Mouse (Mus musculus) small intestine, adult 2 months (tissue): ENCODE results near the gene Prokr2.

Source experiments
- CTCF ChIP-seq: fragments of 200-500 bp; IDR thresholded peaks from 2 replicates; pipeline ENCODE4 v1.5.1; 2012; ENCODE audit warnings: low read depth, mild to moderate bottlenecking, control low read depth, inconsistent platforms, low read length, moderate library complexity, mixed read lengths; ENCODE audit not compliant: insufficient replicate concordance, insufficient read length; ENCODE audit errors: extremely low read depth
- POLR2A ChIP-seq: fragments of 200-500 bp; IDR thresholded peaks from 2 replicates; pipeline ENCODE4 v1.6.1; 2012; ENCODE audit warnings: low read depth, mild to moderate bottlenecking, control low read depth, inconsistent platforms, low read length, moderate library complexity

DNA sequence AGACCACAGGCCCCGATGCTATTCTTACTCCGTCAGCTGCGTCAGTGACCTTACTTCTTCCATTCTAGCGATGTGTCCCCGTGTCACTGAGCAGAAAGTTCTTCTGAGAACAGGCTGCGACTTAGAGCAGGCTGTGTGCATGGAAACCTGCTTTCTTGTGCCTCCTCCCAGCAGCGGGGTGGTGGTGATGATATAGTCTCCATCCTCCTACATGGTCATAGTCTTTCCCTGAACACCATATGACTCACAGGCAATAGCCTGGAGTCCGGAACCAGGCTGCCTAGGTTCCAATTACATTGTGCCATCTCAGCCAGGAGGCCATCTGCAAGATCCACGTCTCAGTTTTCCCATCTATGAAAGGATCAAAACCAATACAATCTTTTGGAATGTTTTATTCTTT, 37.6 kb upstream of the Prokr2 start:
- TF ChIP-seq CTCF, result no peak
- no peak for TF ChIP-seq POLR2A
